Mouse (Mus musculus): ENCODE measurements at regions not wholly inside any gene's neighbourhood (a gene's known extent, or its start where the extent isn't known, plus 50 kb on each side); places are given as distances from the start of the nearest gene placed in this dataset.

GRCm38 (mm10) chr9:72206911-72207310 is 67.7 kb upstream of the Zfp280d start:
- intact Hi-C loops (cut with DNase I) = no loop called here
- DNase-seq (ENCODE audit: low spot score in 2 of 2) = no peak

GRCm38 (mm10) chr9:72208296-72208695 is 66.4 kb upstream of the Zfp280d start:
- intact Hi-C loops (cut with DNase I) = no loop called here
- DNase-seq (ENCODE audit: low spot score in 2 of 2) = no peak

GRCm38 (mm10) chr9:72217296-72218028 is 57.2 kb upstream of the Zfp280d start:
- intact Hi-C loops (cut with DNase I) = no loop called here
- DNase-seq (ENCODE audit: low spot score in 2 of 2) = no peak

GRCm38 (mm10) chr9:72218736-72219135 is 55.9 kb upstream of the Zfp280d start:
- DNase-seq (ENCODE audit: low spot score in 2 of 2) = no peak
- intact Hi-C loops (cut with DNase I) = no loop called here

GRCm38 (mm10) chr9:72219892-72220291 is 54.8 kb upstream of the Zfp280d start:
- intact Hi-C loops (cut with DNase I) = no loop called here
- no peak for DNase-seq (ENCODE audit: low spot score in 2 of 2)

GRCm38 (mm10) chr9:72221333-72221732 is 53.3 kb upstream of the Zfp280d start:
- no peak for DNase-seq (ENCODE audit: low spot score in 2 of 2)
- intact Hi-C loops (cut with DNase I) = no loop called here

All from left cerebral cortex, postnatal 14 days (tissue).